Comparison of ENCODE assay signal across 8 mouse cellular contexts in the genomic region with DNA sequence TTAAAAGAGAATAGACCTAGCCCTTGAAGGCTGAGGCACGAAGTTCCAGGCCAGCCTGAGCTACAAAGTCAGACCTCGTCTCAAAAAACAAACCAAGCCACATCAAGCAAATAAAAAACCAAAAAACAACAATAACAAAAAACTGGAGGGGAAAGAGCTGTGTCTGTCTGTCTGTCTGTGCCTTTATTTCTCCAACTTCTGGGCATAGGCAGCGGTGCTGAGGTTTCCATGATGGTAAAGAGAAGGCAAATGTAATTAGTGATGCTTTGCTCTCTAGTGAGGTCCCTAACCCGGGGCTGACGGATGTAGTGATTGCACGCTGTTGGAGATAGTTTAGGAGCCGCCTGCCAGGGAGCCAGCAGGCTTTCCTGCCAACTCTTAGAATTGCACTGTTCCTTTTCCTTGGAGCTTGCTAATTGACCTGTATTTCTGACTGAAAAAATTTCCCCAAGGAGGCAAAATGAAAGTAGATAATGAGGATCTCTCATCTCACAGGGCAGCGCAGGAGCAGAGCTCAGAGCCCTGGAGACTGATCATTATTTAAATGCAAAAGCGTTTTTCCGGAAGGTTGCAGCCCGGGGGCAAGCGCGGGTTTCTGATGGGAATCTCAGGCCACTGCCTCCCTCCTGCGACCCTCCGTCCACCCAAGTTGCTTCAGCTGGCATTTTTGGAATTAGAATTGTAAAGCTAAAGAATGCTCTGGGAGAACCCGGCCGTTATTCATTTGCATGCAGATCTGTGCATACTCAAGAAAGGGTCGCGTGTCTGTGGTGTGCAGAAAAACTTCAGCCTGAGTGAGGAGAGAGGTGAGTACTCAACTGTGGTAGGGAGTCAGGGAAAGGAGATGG. TPM values are rescaled to one million over a fixed set of nuclear protein-coding genes. Genes with fewer than 3 reads are reported as not detected.
DNase-seq lines count a peak whose midpoint lies in the region; ATAC-seq lines count a peak whose summit lies in the region.

No protein-coding gene starts in this region.

- no peak for DNase-seq in heart, postnatal 25 days (ENCODE audit: low spot score)
- DNase-seq in brain, adult 2 months (ENCODE audit: low read depth, low spot score): peak; percentile 55
- no peak for DNase-seq in spleen, adult 18-20 months
- DNase-seq in frontal cortex, postnatal 10 days (ENCODE audit: low spot score in 2 of 2): no peak
- no peak for DNase-seq in adipocyte (ENCODE audit: low spot score)

- no peak for ATAC-seq in heart, embryonic 14.5 days (ENCODE audit: insufficient number of reproducible peaks, insufficient read depth, low FRiP score, low read depth)
- ATAC-seq in hindbrain, embryonic 12.5 days (ENCODE audit: low FRiP score): peak; percentile 74
- ATAC-seq in midbrain, embryonic 15.5 days (replicated peaks): peak; percentile 77

- H3K9ac ChIP-seq in heart, embryonic 14.5 days (ENCODE audit: low read length): peak overlapping the region; percentile 51; the same call in 1 of the 2 replicates
- H3K9ac ChIP-seq in hindbrain, embryonic 12.5 days: 0 out of 2 replicates have a peak overlapping the region, but pooled peaks have one; percentile 29
- no peak overlapping the region for H3K9ac ChIP-seq in midbrain, embryonic 15.5 days

- peak overlapping the region; percentile 25 to 29 for H3K4me3 ChIP-seq in heart, embryonic 14.5 days (ENCODE audit: control insufficient read depth in 1 of 2, insufficient read depth in 1 of 2, low read depth in 1 of 2, low read length in 2 of 2)
- H3K4me3 ChIP-seq in hindbrain, embryonic 12.5 days: 0 out of 2 replicates have a peak overlapping the region, but pooled peaks have one; percentile 10
- peak overlapping the region; percentile 10 for H3K4me3 ChIP-seq in midbrain, embryonic 15.5 days

- intact Hi-C loops in heart, postnatal 25 days (cut with DNase I): no loop called here

- WGBS in heart, embryonic 14.5 days: 6% methylated on average over 19 of the region's 19 CpGs
- WGBS in hindbrain, embryonic 12.5 days: 4% methylated on average over 19 of the region's 19 CpGs
- 4% methylated on average over 19 of the region's 19 CpGs for WGBS in midbrain, embryonic 15.5 days

- H3K36me3 ChIP-seq in heart, embryonic 14.5 days (ENCODE audit: control insufficient read depth, insufficient read depth, low read length): no peaks in the 10 kb centered on the region
- no peaks in the 10 kb centered on the region for H3K36me3 ChIP-seq in hindbrain, embryonic 12.5 days
- H3K36me3 ChIP-seq in midbrain, embryonic 15.5 days (replicated peaks): no peaks in the 10 kb centered on the region

- H3K4me1 ChIP-seq in heart, embryonic 14.5 days (ENCODE audit: control insufficient read depth in 2 of 2, insufficient read depth in 2 of 2, low read length in 2 of 2): no peaks in the 10 kb centered on the region
- H3K4me1 ChIP-seq in hindbrain, embryonic 12.5 days: peaks cover 11% of the 10 kb centered on the region
- H3K4me1 ChIP-seq in midbrain, embryonic 15.5 days: peaks cover 9% of the 10 kb centered on the region

- no peak overlapping the region for H3K27ac ChIP-seq in heart, embryonic 14.5 days (replicated peaks in 1 of 2; ENCODE audit: control insufficient read depth in 1 of 2, insufficient read depth in 1 of 2, low read depth in 2 of 2, low read length in 2 of 2)
- H3K27ac ChIP-seq in hindbrain, embryonic 12.5 days: 0 out of 2 replicates have a peak overlapping the region, but pooled peaks have one; percentile 12
- peak overlapping the region; percentile 19; the same call in 1 of the 2 replicates for H3K27ac ChIP-seq in midbrain, embryonic 15.5 days

- H3K9me3 ChIP-seq in heart, embryonic 14.5 days (ENCODE audit: control insufficient read depth, low read length): no peaks in the 10 kb centered on the region
- H3K9me3 ChIP-seq in hindbrain, embryonic 12.5 days (replicated peaks): no peaks in the 10 kb centered on the region
- no peaks in the 10 kb centered on the region for H3K9me3 ChIP-seq in midbrain, embryonic 15.5 days

- H3K4me2 ChIP-seq in heart, embryonic 14.5 days (ENCODE audit: low read length): peak overlapping the region; percentile 70
- H3K4me2 ChIP-seq in hindbrain, embryonic 12.5 days (replicated peaks): peak overlapping the region; percentile 50
- peak overlapping the region; percentile 45 for H3K4me2 ChIP-seq in midbrain, embryonic 15.5 days

- no peaks in the 10 kb centered on the region for H3K27me3 ChIP-seq in heart, embryonic 14.5 days (ENCODE audit: control insufficient read depth, insufficient read depth, low read length)
- peaks cover 9% of the 10 kb centered on the region; the same call in 1 of the 2 replicates for H3K27me3 ChIP-seq in hindbrain, embryonic 12.5 days
- H3K27me3 ChIP-seq in midbrain, embryonic 15.5 days (replicated peaks): no peaks in the 10 kb centered on the region

RNA-seq across cellular contexts. Expression of a gene that starts 14.1 kb away (rescaled TPM):
- polyA plus RNA-seq in heart, embryonic 14.5 days (2014; fragmentation: Nextera tagmentation; extraction: Ambion mirVana): 0.53 and 0.74 TPM in 2 replicates
- total RNA-seq in heart, postnatal 25 days (2021): 1 to 10 TPM; 1.1 to 1.3 TPM
- polyA plus RNA-seq in hindbrain, embryonic 12.5 days (2016; fragmentation: Nextera tagmentation; extraction: Ambion mirVana): 2.6 and 2.8 TPM in 2 replicates
- 4.5 and 4.7 TPM in 2 replicates for polyA plus RNA-seq in midbrain, embryonic 15.5 days (2015; fragmentation: Nextera tagmentation; extraction: Ambion mirVana)

RNA-seq across cellular contexts. Expression of a gene that starts 49.1 kb away (rescaled TPM):
- 23.5 and 28.3 TPM in 2 replicates for polyA plus RNA-seq in heart, embryonic 14.5 days (2014; fragmentation: Nextera tagmentation; extraction: Ambion mirVana)
- total RNA-seq in heart, postnatal 25 days (2021): 10 to 100 TPM; 19.0 to 20.2 TPM
- polyA plus RNA-seq in hindbrain, embryonic 12.5 days (2016; fragmentation: Nextera tagmentation; extraction: Ambion mirVana): 42.3 and 43.5 TPM in 2 replicates
- 31.0 and 33.3 TPM in 2 replicates for polyA plus RNA-seq in midbrain, embryonic 15.5 days (2015; fragmentation: Nextera tagmentation; extraction: Ambion mirVana)

RNA-seq across cellular contexts. Expression of a gene that starts 51.4 kb away (rescaled TPM):
- 76.9 and 89.2 TPM in 2 replicates for polyA plus RNA-seq in heart, embryonic 14.5 days (2014; fragmentation: Nextera tagmentation; extraction: Ambion mirVana)
- 10 to 100 TPM; 45.2 to 46.3 TPM for total RNA-seq in heart, postnatal 25 days (2021)
- 415 and 465 TPM in 2 replicates for polyA plus RNA-seq in hindbrain, embryonic 12.5 days (2016; fragmentation: Nextera tagmentation; extraction: Ambion mirVana)
- 506 and 523 TPM in 2 replicates for polyA plus RNA-seq in midbrain, embryonic 15.5 days (2015; fragmentation: Nextera tagmentation; extraction: Ambion mirVana)

Comparison
In these comparisons a context has a peak if more than half of its experiments do, and no peak if none do; other contexts are left out.
1. H3K27ac ChIP-seq: peak in hindbrain, embryonic 12.5 days (single experiment) and midbrain, embryonic 15.5 days (single experiment); none in heart, embryonic 14.5 days (0 of 2).
2. Peak in every context shown above with its lines, with median percentiles within 50 percentile points of each other: H3K4me2 ChIP-seq and H3K4me3 ChIP-seq.